Mouse (Mus musculus) heart, adult 2 months (tissue): ENCODE data around the gene Ncor2. TPM values are rescaled to one million over a fixed set of nuclear protein-coding genes. Genes with fewer than 3 reads are reported as not detected.

Experiments used
- DNase-seq, 2 experiments: peaks; one replicate each; pipeline ENCODE4 v3.0.0; 2021
- H3K27ac ChIP-seq: fragments of 200-600 bp; 2 replicates; pipeline ENCODE4 v1.8.1; 2022
- H3K27me3 ChIP-seq: fragments of 200-500 bp; 2 replicates; pipeline ENCODE4 v1.6.1; 2012; ENCODE audit warnings: mild to moderate bottlenecking, low read length, inconsistent platforms, mixed read lengths; ENCODE audit not compliant: control insufficient read depth, insufficient read depth
- H3K36me3 ChIP-seq: fragments of 200-500 bp; 2 replicates; pipeline ENCODE4 v1.6.1; 2012; ENCODE audit warnings: low read length, inconsistent platforms; ENCODE audit not compliant: control insufficient read depth, insufficient read depth
- H3K4me1 ChIP-seq: fragments of 200-500 bp; 2 replicates; pipeline ENCODE4 v1.6.1; 2011; ENCODE audit warnings: low read length; ENCODE audit not compliant: control insufficient read depth, insufficient read depth
- H3K4me3 ChIP-seq: fragments of 200-600 bp; 2 replicates; pipeline ENCODE4 v1.8.1; 2022
- H3K79me2 ChIP-seq: fragments of 200-500 bp; replicated peaks from 2 replicates; pipeline ENCODE4 v1.6.1; 2012; ENCODE audit warnings: mild to moderate bottlenecking, inconsistent platforms, low read length, moderate library complexity, mixed read lengths; ENCODE audit not compliant: control insufficient read depth, insufficient read depth
- H3K9ac ChIP-seq: fragments of 200-500 bp; 2 replicates; pipeline ENCODE4 v1.6.1; 2012; ENCODE audit warnings: low read depth, mild to moderate bottlenecking, control low read depth, inconsistent platforms, low read length, mixed read lengths
- CTCF ChIP-seq: fragments of 200-600 bp; IDR thresholded peaks from 2 replicates; pipeline ENCODE4 v1.8.1; 2022; ENCODE audit warnings: antibody characterized with exemption, mild to moderate bottlenecking, moderate library complexity
- EP300 ChIP-seq: fragments of 200-500 bp; IDR thresholded peaks from 2 replicates; pipeline ENCODE4 v1.6.1; 2011; ENCODE audit warnings: low read depth, low read length, control low read depth; ENCODE audit not compliant: insufficient read depth
- POLR2A ChIP-seq: fragments of 200-500 bp; IDR thresholded peaks from 2 replicates; pipeline ENCODE4 v1.6.1; 2011; ENCODE audit warnings: mild to moderate bottlenecking, low read depth, low read length, control low read depth; ENCODE audit not compliant: insufficient read depth
- WGBS: fragments of 180-500 bp; shearing (Covaris S2); methylation state at CpG from one replicate; pipeline ENCODE4 v1.1.7; 2018; 5-methylcytosine and 5-hydroxymethylcytosine counted together
- intact Hi-C: fragments of 180-260 bp; cut with DNase I; formaldehyde crosslinking; loops from one replicate; pipeline ENCODE4 v1.15.1; 2025
- polyA plus RNA-seq: library from polyadenylated mRNA; depleted of rRNA; stranded (reverse); fragments of >200 nt; gene quantifications from 2 replicates; pipeline ENCODE4 v1.2.3, GENCODE M21; 2012
- total RNA-seq, 2 experiments: library from RNA; stranded (reverse); gene quantifications; 2 replicates each; pipeline ENCODE4 v1.2.3; 2021

Ncor2 gene
- total and polyA plus RNA-seq, 3 experiments: 39.1 to 77.5 (median 73.5) TPM

- Histone ChIP-seq H3K36me3 (peaks cover 4% of the 10 kb centered on the region; the same call in 1 of the 2 replicates), H3K4me1 (peaks cover 18% of the 10 kb centered on the region), H3K27me3 (no peaks in the 10 kb centered on the region), H3K9ac (no peak overlapping the region), H3K27ac (peak overlapping the region; percentile 84), H3K4me3 (no peak overlapping the region), H3K79me2 (no peaks in the 10 kb centered on the region)
- WGBS: 67% methylated on average over 4 of the region's 4 CpGs
- TF ChIP-seq POLR2A: no peak
- no peak for TF ChIP-seq CTCF
- TF ChIP-seq EP300: no peak
- no peak for DNase-seq
- intact Hi-C loops: loop anchor here (2.0 kb wide), 2 partner anchors 22 to 40 kb away; no protein-coding TSS in a partner anchor
Observed at GRCm38 (mm10) chr5:125080352-125080751, 98.7 kb downstream of the Ncor2 start.

GRCm38 (mm10) chr5:125078220-125078619, 100.8 kb downstream of the Ncor2 start:
- peaks cover 32% of the 10 kb centered on the region for H3K4me1 ChIP-seq
- TF ChIP-seq EP300 (no peak), CTCF (no peak), POLR2A (no peak)
- intact Hi-C loops: no loop called here

GRCm38 (mm10) chr5:125076183-125076582, 102.8 kb downstream of the Ncor2 start:
- Histone ChIP-seq H3K4me3 (no peak overlapping the region), H3K4me1 (peaks cover 33% of the 10 kb centered on the region), H3K79me2 (no peaks in the 10 kb centered on the region), H3K27ac (no peak overlapping the region), H3K36me3 (peaks cover 4% of the 10 kb centered on the region), H3K27me3 (no peaks in the 10 kb centered on the region), H3K9ac (no peak overlapping the region)
- WGBS: 39% methylated on average over 9 of the region's 9 CpGs
- intact Hi-C loops: no loop called here
- no peak for DNase-seq
- TF ChIP-seq POLR2A (no peak), CTCF (no peak), EP300 (no peak)

More at GRCm38 (mm10) chr5:125078220-125078619, 100.8 kb downstream of the Ncor2 start:
- Histone ChIP-seq H3K4me3 (no peak overlapping the region), H3K27me3 (no peaks in the 10 kb centered on the region), H3K27ac (no peak overlapping the region), H3K79me2 (no peaks in the 10 kb centered on the region), H3K36me3 (peaks cover 4% of the 10 kb centered on the region; the same call in 1 of the 2 replicates), H3K9ac (no peak overlapping the region)
- DNase-seq: no peak
- WGBS: 78% methylated on average over 5 of the region's 5 CpGs

- Histone ChIP-seq H3K4me1 (peaks cover 31% of the 10 kb centered on the region), H3K27me3 (no peaks in the 10 kb centered on the region), H3K4me3 (no peak overlapping the region), H3K79me2 (no peaks in the 10 kb centered on the region), H3K36me3 (no peaks in the 10 kb centered on the region; the same call in 1 of the 2 replicates), H3K27ac (peak overlapping the region; percentile 12), H3K9ac (no peak overlapping the region)
- WGBS: 35% methylated on average over 10 of the region's 10 CpGs
- TF ChIP-seq EP300 (no peak), CTCF (no peak), POLR2A (no peak)
- intact Hi-C loops: loop anchor here (5.0 kb wide), 1 partner anchor 33 kb away; no protein-coding TSS in a partner anchor
- peak; percentile 59 to 64 for DNase-seq
Observed at GRCm38 (mm10) chr5:125074571-125075171, 104.3 kb downstream of the Ncor2 start.

GRCm38 (mm10) chr5:125073896-125074295, 105.1 kb downstream of the Ncor2 start:
- no peak for DNase-seq
- no peaks in the 10 kb centered on the region; the same call in 1 of the 2 replicates for H3K36me3 ChIP-seq
- 68% methylated on average over 8 of the region's 8 CpGs for WGBS
- H3K4me3 ChIP-seq: no peak overlapping the region
- peaks cover 33% of the 10 kb centered on the region for H3K4me1 ChIP-seq
- no peaks in the 10 kb centered on the region for H3K27me3 ChIP-seq
- TF ChIP-seq POLR2A (no peak), EP300 (no peak), CTCF (no peak)
- no peak overlapping the region for H3K9ac ChIP-seq
- no peaks in the 10 kb centered on the region for H3K79me2 ChIP-seq
- no peak overlapping the region for H3K27ac ChIP-seq
- intact Hi-C loops: loop anchor here (5.0 kb wide), 1 partner anchor 33 kb away; no protein-coding TSS in a partner anchor

- Histone ChIP-seq H3K4me1 (peaks cover 33% of the 10 kb centered on the region), H3K4me3 (no peak overlapping the region), H3K27me3 (no peaks in the 10 kb centered on the region), H3K36me3 (no peaks in the 10 kb centered on the region; the same call in 1 of the 2 replicates), H3K9ac (no peak overlapping the region), H3K79me2 (no peaks in the 10 kb centered on the region), H3K27ac (no peak overlapping the region)
- WGBS: 76% methylated on average over 4 of the region's 4 CpGs
- no peak for DNase-seq
- TF ChIP-seq EP300: no peak
- TF ChIP-seq POLR2A: no peak
- TF ChIP-seq CTCF: no peak
- intact Hi-C loops: loop anchor here (5.0 kb wide), 1 partner anchor 34 kb away; no protein-coding TSS in a partner anchor
Observed at GRCm38 (mm10) chr5:125073335-125073734, 105.7 kb downstream of the Ncor2 start.
